Mouse (Mus musculus) neutrophil, adult 5-6 weeks (primary cell): Measurements from ENCODE around the gene Cdh18. TPM values are rescaled to one million over a fixed set of nuclear protein-coding genes. Genes with fewer than 3 reads are reported as not detected.
"Not testable (repeated sequence)": the region's sequence is repeated elsewhere in the genome, so short reads cannot be mapped to it uniquely, and the experiment has no call there.

Experiments used
- ATAC-seq: fragments of 151-379, 151-347 bp; 2 replicates; pipeline ENCODE4 v1.8.0; 2017; ENCODE audit warnings: mild to moderate bottlenecking, moderate TSS enrichment; ENCODE audit not compliant: insufficient number of reproducible peaks, poor library complexity, low FRiP score, severe bottlenecking; ENCODE audit errors: extremely low read depth
- total RNA-seq: library from RNA; stranded (forward); fragments of 200-1000 nt; gene quantifications from 2 replicates; pipeline ENCODE4 v1.2.3, GENCODE M21; 2017

Gene Cdh18
- total RNA-seq, 1 experiment from 2014 or later, result 0.23 TPM

- ATAC-seq, result no peak
Observed at GRCm38 (mm10) chr15:23134950-23135715, 586.3 kb downstream of the Cdh18 start.

- no peak for ATAC-seq
Observed at GRCm38 (mm10) chr15:23136971-23137370, 588.1 kb downstream of the Cdh18 start.

- ATAC-seq, result not testable (repeated sequence)
Observed at GRCm38 (mm10) chr15:23142907-23143306, 594.1 kb downstream of the Cdh18 start.

GRCm38 (mm10) chr15:23155883-23156282 is 607.1 kb downstream of the Cdh18 start:
- no peak for ATAC-seq

- ATAC-seq, result no peak
Observed at GRCm38 (mm10) chr15:23164869-23165268, 616.0 kb downstream of the Cdh18 start.

- ATAC-seq, result no peak
Observed at GRCm38 (mm10) chr15:23174623-23175022, 625.8 kb downstream of the Cdh18 start.

GRCm38 (mm10) chr15:23212068-23212467 is 663.2 kb downstream of the Cdh18 start:
- ATAC-seq, result no peak

- ATAC-seq, result no peak
Observed at GRCm38 (mm10) chr15:23230616-23231015, 681.8 kb downstream of the Cdh18 start.

GRCm38 (mm10) chr15:23257751-23258440 is 709.1 kb downstream of the Cdh18 start:
- no peak for ATAC-seq

GRCm38 (mm10) chr15:23278421-23278820 is 729.6 kb downstream of the Cdh18 start:
- no peak for ATAC-seq

- no peak for ATAC-seq
Observed at GRCm38 (mm10) chr15:23305018-23305417, 756.2 kb downstream of the Cdh18 start.

GRCm38 (mm10) chr15:23316766-23317165 is 767.9 kb downstream of the Cdh18 start:
- no peak for ATAC-seq

- ATAC-seq, result no peak
Observed at GRCm38 (mm10) chr15:23317409-23317808, 768.6 kb downstream of the Cdh18 start.

GRCm38 (mm10) chr15:23340338-23340737 is 791.5 kb downstream of the Cdh18 start:
- ATAC-seq, result not testable (repeated sequence)

GRCm38 (mm10) chr15:23351078-23351477 is 802.3 kb downstream of the Cdh18 start:
- ATAC-seq, result no peak

- ATAC-seq, result no peak
Observed at GRCm38 (mm10) chr15:23366325-23366724, 817.5 kb downstream of the Cdh18 start.

- no peak for ATAC-seq
Observed at GRCm38 (mm10) chr15:23367712-23368111, 818.9 kb downstream of the Cdh18 start.

- no peak for ATAC-seq
Observed at GRCm38 (mm10) chr15:23378016-23378750, 829.4 kb downstream of the Cdh18 start.

GRCm38 (mm10) chr15:23385816-23386215 is 837.0 kb downstream of the Cdh18 start:
- ATAC-seq, result no peak

GRCm38 (mm10) chr15:23396646-23397045 is 847.8 kb downstream of the Cdh18 start:
- ATAC-seq, result no peak
